Mouse (Mus musculus): ENCODE results near the gene Irak2. TPM values are rescaled to one million over a fixed set of nuclear protein-coding genes. Genes with fewer than 3 reads are reported as not detected.
"Not testable (repeated sequence)": the region's sequence is repeated elsewhere in the genome, so short reads cannot be mapped to it uniquely, and the experiment has no call there.

Irak2 gene
- total RNA-seq, 2 experiments from 2014 or later = 8.9 to 11.1 TPM

GRCm38 (mm10) chr6:113668287-113669154 lies 30.3 kb downstream of the Irak2 start:
- DNase-seq = peak; percentile 59

GRCm38 (mm10) chr6:113669821-113670220 lies 31.6 kb downstream of the Irak2 start:
- no peak for DNase-seq

- not testable (repeated sequence) for DNase-seq
These were observed 33.8 kb downstream of the Irak2 start for GRCm38 (mm10) chr6:113672029-113672428.

DNA sequence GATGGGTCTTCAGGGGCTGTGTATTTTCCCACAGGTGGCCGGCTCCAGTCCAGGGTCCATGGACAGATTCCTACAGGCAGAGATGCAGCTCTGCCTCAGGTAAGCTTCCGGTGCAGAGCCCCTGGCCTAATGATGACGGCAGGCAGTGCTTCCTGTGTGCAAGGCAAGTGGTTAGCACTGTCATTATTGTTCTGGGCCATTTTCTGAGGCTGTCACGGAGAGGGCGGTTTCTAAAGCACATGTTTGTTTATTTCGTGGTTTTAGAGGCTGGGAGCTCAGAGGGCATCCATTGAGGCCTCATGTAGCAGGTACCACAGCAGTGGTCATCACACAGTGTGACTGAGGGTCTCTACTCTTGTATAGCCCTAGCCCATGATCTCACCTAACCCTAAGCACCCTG lies 34.7 kb downstream of the Irak2 start:
- DNase-seq = no peak

DNA sequence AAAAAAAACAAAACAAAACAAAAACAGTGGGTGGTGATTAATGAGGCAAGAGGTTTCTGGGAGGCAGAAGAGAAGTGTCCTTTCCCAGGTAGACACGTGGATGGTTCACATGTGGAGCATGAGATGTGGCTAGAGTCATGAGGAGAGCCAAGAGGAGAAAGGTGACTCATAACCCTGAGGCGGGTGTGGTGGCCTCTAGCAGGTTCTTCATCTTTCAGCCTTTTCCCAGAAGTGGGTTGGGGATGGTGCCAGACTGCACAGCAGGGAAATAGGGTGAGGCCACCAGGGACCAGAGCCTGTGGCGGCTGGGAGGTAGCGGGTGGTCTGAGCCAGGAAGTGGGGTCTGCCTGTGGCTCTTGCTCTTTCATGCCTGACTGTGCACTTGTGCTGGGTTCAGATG lies 37.0 kb downstream of the Irak2 start:
- DNase-seq = no peak

GRCm38 (mm10) chr6:113675991-113676390 lies 37.7 kb downstream of the Irak2 start:
- no peak for DNase-seq

GRCm38 (mm10) chr6:113677070-113677734 lies 38.9 kb downstream of the Irak2 start:
- DNase-seq = no peak

GRCm38 (mm10) chr6:113678246-113679012 lies 40.2 kb downstream of the Irak2 start:
- no peak for DNase-seq

DNA sequence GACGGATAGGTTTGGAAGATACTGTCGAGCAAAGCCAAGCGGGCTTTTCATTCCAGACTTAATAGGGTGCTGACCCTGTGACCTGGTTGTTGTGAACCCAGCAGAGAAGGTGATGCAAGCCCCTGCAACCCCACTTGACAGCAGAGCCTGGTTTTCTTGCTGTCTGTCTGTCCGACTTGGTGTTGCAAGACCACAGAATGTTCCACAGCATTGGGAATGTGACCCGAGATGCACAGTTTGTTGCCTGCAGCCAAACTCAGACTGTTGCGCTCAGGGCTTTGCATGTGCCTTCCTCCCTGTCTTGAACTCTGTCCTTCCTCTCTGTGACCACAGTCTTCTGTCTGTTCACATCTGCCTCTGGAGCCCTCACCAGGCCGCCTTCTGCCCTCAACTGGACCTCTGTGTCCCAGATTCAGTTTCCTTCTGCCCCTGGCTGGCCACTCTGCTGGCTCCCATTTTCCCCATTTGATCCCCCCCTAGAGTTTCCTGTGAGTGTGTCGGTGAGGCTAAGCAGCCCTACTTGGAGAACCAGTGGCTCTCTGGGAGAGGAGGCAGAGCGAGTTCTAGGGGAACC lies 41.8 kb downstream of the Irak2 start:
- DNase-seq = no peak

DNA sequence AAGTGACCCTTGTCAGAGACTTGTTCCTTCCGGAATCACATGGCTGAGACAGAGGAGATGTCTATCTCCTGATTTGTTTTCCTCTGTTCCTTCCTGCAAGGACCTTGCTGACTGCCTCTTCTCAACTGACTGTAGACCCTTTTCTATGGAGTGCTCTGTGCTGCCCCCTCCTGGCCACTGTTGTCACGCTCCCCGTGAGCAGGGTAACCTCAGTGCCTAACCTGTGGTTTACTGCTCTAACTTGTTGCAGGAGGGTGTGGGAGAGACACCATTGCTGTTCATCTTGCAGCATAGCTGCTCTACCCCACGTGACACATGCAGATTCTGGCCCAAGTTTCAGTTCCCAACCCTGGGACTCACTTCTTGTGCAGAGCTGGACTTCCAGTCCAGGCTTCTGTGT lies 43.0 kb downstream of the Irak2 start:
- DNase-seq = peak; percentile 93

DNA sequence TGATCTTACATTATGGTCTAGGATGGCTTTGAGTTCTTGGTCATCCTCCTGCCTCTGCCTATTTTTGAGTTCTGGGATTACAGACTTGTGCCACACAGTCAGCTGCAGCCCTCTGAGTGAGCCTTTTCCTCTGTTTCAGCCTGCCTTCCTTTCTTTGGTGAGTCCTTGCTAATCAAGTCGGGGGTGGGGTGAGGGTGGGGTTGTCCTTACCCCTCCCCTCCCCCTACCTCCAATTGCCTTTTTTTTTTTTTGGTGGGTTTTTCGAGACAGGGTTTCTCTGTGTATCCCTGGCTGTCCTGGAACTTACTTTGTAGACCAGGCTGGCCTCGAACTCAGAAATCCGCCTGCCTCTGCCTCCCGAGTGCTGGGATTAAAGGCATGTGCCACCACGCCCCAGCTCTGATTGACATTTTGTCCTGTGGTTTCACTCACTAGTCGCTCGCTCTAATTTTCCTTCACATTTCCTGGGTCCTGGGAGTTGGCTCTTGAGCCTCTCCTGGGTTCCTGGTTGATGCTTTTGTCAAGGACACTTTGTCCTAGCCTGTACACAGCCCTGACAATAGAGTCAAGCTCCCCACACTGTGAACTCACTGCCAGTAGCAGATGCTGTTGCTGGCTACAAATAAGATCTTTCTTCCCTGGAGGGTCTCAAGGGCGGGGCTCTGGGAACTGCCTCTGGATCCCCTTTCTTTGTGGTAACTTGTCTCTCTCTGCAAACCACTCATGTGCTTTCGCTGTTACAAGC lies 45.0 kb downstream of the Irak2 start:
- DNase-seq = no peak

DNA sequence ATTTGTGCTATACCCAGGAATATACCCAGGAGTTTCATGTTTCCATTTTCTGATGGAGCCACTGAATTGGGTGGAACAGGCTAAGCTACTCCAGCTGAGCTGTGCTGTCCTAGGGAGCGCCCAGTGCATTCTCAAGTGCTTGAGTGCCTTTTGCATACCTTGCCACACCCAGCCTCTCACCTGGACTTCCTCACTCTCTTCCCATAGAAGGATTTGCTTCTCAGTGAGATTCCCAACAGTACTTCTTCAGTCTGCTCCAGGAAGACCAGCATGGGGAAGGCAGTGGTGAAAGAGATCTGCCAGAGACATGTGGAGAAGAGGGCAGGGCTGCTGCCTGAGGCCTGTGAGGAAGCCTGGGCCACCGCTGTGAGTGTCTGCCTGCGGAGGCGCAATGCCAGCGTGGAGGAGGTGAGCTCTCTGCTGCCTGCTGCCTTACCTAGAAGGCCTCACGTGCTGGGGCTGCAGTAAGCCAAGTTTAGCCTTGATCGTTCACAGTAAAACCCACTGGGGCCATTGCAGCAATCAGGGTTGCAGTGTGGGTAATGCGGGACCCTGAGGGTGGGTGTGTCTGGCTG lies 48.4 kb downstream of the Irak2 start:
- no peak for DNase-seq

GRCm38 (mm10) chr6:113690008-113690399 lies 51.7 kb downstream of the Irak2 start:
- DNase-seq = peak; percentile 29

GRCm38 (mm10) chr6:113690400-113691083 lies 52.3 kb downstream of the Irak2 start:
- peak; percentile 73 for DNase-seq

GRCm38 (mm10) chr6:113691084-113691462 lies 52.8 kb downstream of the Irak2 start:
- DNase-seq = no peak

DNA sequence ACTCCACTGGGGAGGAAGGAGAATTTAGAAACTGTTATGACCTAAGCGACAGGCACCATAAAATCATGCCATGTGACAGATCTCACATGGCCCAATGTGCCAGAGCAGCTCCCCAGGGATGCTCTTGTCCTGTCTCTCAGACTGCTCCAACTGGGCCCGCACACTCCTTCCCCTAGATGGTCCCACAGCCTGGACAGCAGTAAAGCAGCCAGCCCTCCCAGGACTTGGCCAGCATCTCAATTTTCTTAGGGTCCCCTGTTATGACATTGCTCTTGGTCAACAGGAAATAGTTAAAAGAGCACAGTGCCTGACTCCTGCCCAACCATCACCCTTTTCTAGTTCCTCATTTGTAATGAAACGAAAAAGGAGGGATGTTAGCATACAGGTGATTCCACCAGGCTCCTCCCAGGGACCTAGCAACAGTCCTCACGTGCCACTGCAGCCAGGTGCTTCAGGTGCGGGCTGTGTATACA lies 54.4 kb downstream of the Irak2 start:
- no peak for DNase-seq

DNA sequence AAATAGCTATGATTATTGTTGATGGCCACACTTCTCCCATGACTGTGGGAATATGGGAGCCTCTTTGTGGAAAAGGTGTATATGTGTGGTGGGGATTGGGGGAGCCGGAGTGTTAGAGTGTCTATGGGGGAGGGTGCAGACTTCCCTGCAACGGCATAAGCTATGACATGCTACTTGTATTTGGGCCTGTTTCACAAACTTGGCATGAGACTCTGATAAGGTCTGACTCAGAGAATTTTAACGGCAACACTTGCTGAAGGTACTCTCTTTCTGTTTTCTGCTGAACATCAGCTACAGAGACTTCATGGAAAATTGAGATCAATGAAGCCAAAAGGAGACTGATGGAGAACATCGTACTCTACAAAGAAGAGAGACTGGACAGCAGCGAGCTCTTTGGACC lies 55.1 kb downstream of the Irak2 start:
- DNase-seq = no peak

GRCm38 (mm10) chr6:113695203-113695602 lies 56.9 kb downstream of the Irak2 start:
- no peak for DNase-seq

- no peak for DNase-seq
These were observed 57.6 kb downstream of the Irak2 start for GRCm38 (mm10) chr6:113695766-113696355.

GRCm38 (mm10) chr6:113696582-113697221 lies 58.4 kb downstream of the Irak2 start, which contains the start of gene Tatdn2:
Tatdn2 (plus strand) TSS chr6:113697050.
- peak; percentile 96 for DNase-seq

All from heart, postnatal 4 days (tissue).